Mouse (Mus musculus) erythroblast, embryonic 14.5 days (primary cell): ENCODE data around the gene Gtf2i.

ENCODE experiments used
- GATA1 ChIP-seq: IDR thresholded peaks from 2 replicates; pipeline ENCODE4 v1.6.1; 2012; ENCODE audit warnings: low read length, inconsistent platforms, mixed read lengths
- TAL1 ChIP-seq: IDR thresholded peaks from 3 replicates; pipeline ENCODE4 v1.6.1; 2012; ENCODE audit warnings: low read length, inconsistent platforms, mixed read lengths

GRCm38 (mm10) chr5:134244890-134245289 is 69.7 kb downstream of the Gtf2i start:
- TF ChIP-seq GATA1 (no peak), TAL1 (no peak)
